Mouse (Mus musculus) natural killer cell, adult 2 months (primary cell): ENCODE results near the gene Smarca4.

Experiments used
- DNase-seq, 2 experiments: peaks; one replicate each; pipeline ENCODE4 v3.0.0; 2022; ENCODE audit warnings: low spot score in 2 of 2

Smarca4 gene

GRCm38 (mm10) chr9:21751347-21751746 lies 135.4 kb downstream of the Smarca4 start:
- DNase-seq: no peak

- no peak for DNase-seq
Measured at GRCm38 (mm10) chr9:21752252-21752792, 136.4 kb downstream of the Smarca4 start.
